ENCODE assay signal across 12 mouse cellular contexts in genomic region chrX:146979931-146980330, GRCm38 (mm10). TPM values are rescaled to one million over a fixed set of nuclear protein-coding genes. Genes with fewer than 3 reads are reported as not detected.
DNase-seq lines count a peak whose midpoint lies in the region; ATAC-seq lines count a peak whose summit lies in the region.
"Had no signal": no experiment of that assay in that cellular context is flagged by ENCODE, and none has a peak within 500 bp of the region (broad histone marks: within the 10 kb centered on the region; RNA-seq: fewer than 3 reads in every experiment).

No protein-coding gene starts in this region.

- WGBS in kidney, embryonic 14.5 days = 66% methylated on average over 5 of the region's 5 CpGs

- H3K27ac ChIP-seq in kidney, embryonic 14.5 days (ENCODE audit: low read depth, low read length) = no peak overlapping the region
- H3K27ac ChIP-seq: limb, embryonic 13.5 days had no signal

- H3K27me3 ChIP-seq in kidney, embryonic 14.5 days (ENCODE audit: control insufficient read depth, insufficient read depth, low read length) = no peaks in the 10 kb centered on the region
- H3K27me3 ChIP-seq: limb, embryonic 13.5 days had no signal

- H3K36me3 ChIP-seq in kidney, embryonic 14.5 days (ENCODE audit: control insufficient read depth, insufficient read depth, low read length) = no peaks in the 10 kb centered on the region
- H3K36me3 ChIP-seq: limb, embryonic 13.5 days had no signal

- H3K9me3 ChIP-seq in kidney, embryonic 14.5 days (ENCODE audit: control insufficient read depth, low read length) = no peaks in the 10 kb centered on the region
- H3K9me3 ChIP-seq: limb, embryonic 13.5 days had no signal

- no peak overlapping the region for H3K4me3 ChIP-seq in kidney, embryonic 14.5 days (ENCODE audit: low read length)
- H3K4me3 ChIP-seq: limb, embryonic 13.5 days had no signal

- DNase-seq in adrenal gland, postnatal 14 days = peak; percentile 14
- DNase-seq in adrenal gland, adult 2 months = no peak
- peak; percentile 0 for DNase-seq in kidney, adult 9 months
- DNase-seq in testis, postnatal 10 days (ENCODE audit: low spot score) = peak; percentile 36
- no peak for DNase-seq in testis, postnatal 14 days (ENCODE audit: low spot score)
- peak; percentile 16 for DNase-seq in retina, postnatal 1 day
- DNase-seq in urinary bladder, postnatal 36 days (ENCODE audit: low spot score in 2 of 2) = no peak

- no peak overlapping the region for H3K9ac ChIP-seq in kidney, embryonic 14.5 days (ENCODE audit: low read depth, low read length)
- H3K9ac ChIP-seq: limb, embryonic 13.5 days had no signal

- no peaks in the 10 kb centered on the region for H3K4me1 ChIP-seq in kidney, embryonic 14.5 days (ENCODE audit: control insufficient read depth, insufficient read depth, low read length)
- H3K4me1 ChIP-seq: limb, embryonic 13.5 days had no signal

- no peak overlapping the region for H3K4me2 ChIP-seq in kidney, embryonic 14.5 days (replicated peaks; ENCODE audit: low read depth, low read length)
- H3K4me2 ChIP-seq: limb, embryonic 13.5 days had no signal

- ATAC-seq in kidney, embryonic 14.5 days (ENCODE audit: low FRiP score, low TSS enrichment) = no peak
- ATAC-seq: hindbrain, embryonic 16.5 days had no signal

RNA-seq across cellular contexts. Expression of gene Htr2c, which starts 17.6 kb away (rescaled TPM):
- not detected in 2 replicates for total RNA-seq in adrenal gland, postnatal 14 days (2021)
- not detected for total RNA-seq in adrenal gland, adult 2 months (2021)
- polyA plus RNA-seq in adrenal gland, adult 2 months (2012; rRNA removed) = not detected in 2 replicates
- 0.13 TPM in 1 of 2 replicates, not detected in the other for polyA plus RNA-seq in kidney, embryonic 14.5 days (2014; fragmentation: Nextera tagmentation; extraction: Ambion mirVana)
- polyA plus RNA-seq: gonadal fat pad, adult 2 months; stomach, embryonic 16.5 days had no signal

Comparison
In these comparisons a context has a peak if more than half of its experiments do, and no peak if none do; other contexts are left out.
1. DNase-seq: peak in adrenal gland, postnatal 14 days (single experiment), kidney, adult 9 months (single experiment), testis, postnatal 10 days (single experiment) and retina, postnatal 1 day (single experiment); none in adrenal gland, adult 2 months (single experiment), testis, postnatal 14 days (single experiment) and urinary bladder, postnatal 36 days (0 of 2).